Mouse (Mus musculus) gastrocnemius, adult 8-10 months (tissue): ENCODE results near the gene 2610528J11Rik. TPM values are rescaled to one million over a fixed set of nuclear protein-coding genes. Genes with fewer than 3 reads are reported as not detected.
"Not testable (repeated sequence)": the region's sequence is repeated elsewhere in the genome, so short reads cannot be mapped to it uniquely, and the experiment has no call there.

Experiments
- DNase-seq, 2 experiments: peaks; one replicate each; pipeline ENCODE4 v3.0.0; 2022; ENCODE audit warnings: low spot score in 2 of 2
- total RNA-seq, 4 experiments: library from RNA; stranded (reverse); gene quantifications; 2 replicates each; pipeline ENCODE4 v1.2.4; 2022

2610528J11Rik gene
- not detected for total RNA-seq

- no peak for DNase-seq
These were observed at the start of gene 2610528J11Rik for GRCm38 (mm10) chr4:118526408-118527334. 2610528J11Rik (plus strand) TSS chr4:118526999.

- peak in 1 of 2 experiments; percentile 9 for DNase-seq
These were observed 37.1 kb upstream of the 2610528J11Rik start, which contains the start of gene Tie1 for GRCm38 (mm10) chr4:118489717-118490132. Tie1 (minus strand) TSS chr4:118490061.

GRCm38 (mm10) chr4:118490461-118490860 lies 36.3 kb upstream of the 2610528J11Rik start:
- no peak for DNase-seq

- DNase-seq, result no peak
These were observed 26.6 kb upstream of the 2610528J11Rik start for GRCm38 (mm10) chr4:118500171-118500724.

- no peak for DNase-seq
These were observed 26.0 kb upstream of the 2610528J11Rik start for GRCm38 (mm10) chr4:118500792-118501191.

- DNase-seq, result no peak
These were observed 21.2 kb upstream of the 2610528J11Rik start for GRCm38 (mm10) chr4:118505551-118505950.

- not testable (repeated sequence) for DNase-seq
These were observed 19.6 kb upstream of the 2610528J11Rik start for GRCm38 (mm10) chr4:118507171-118507570.

GRCm38 (mm10) chr4:118509050-118509449 lies 17.7 kb upstream of the 2610528J11Rik start:
- DNase-seq, result no peak

GRCm38 (mm10) chr4:118516699-118517496 lies 9.9 kb upstream of the 2610528J11Rik start:
- DNase-seq, result no peak

GRCm38 (mm10) chr4:118517497-118518146 lies 9.2 kb upstream of the 2610528J11Rik start:
- DNase-seq, result no peak

- no peak for DNase-seq
These were observed 8.6 kb upstream of the 2610528J11Rik start for GRCm38 (mm10) chr4:118518208-118518607.

GRCm38 (mm10) chr4:118522248-118522647 lies 4.6 kb upstream of the 2610528J11Rik start:
- DNase-seq, result no peak

- DNase-seq, result no peak
These were observed 2.8 kb upstream of the 2610528J11Rik start for GRCm38 (mm10) chr4:118523976-118524375.

GRCm38 (mm10) chr4:118525779-118526178 lies 1.0 kb upstream of the 2610528J11Rik start:
- DNase-seq, result no peak

- no peak for DNase-seq
These were observed 509 bp downstream of the 2610528J11Rik start for GRCm38 (mm10) chr4:118527335-118527681.

GRCm38 (mm10) chr4:118527720-118528119 lies 921 bp downstream of the 2610528J11Rik start:
- DNase-seq, result no peak

GRCm38 (mm10) chr4:118532663-118533062 lies 5.9 kb downstream of the 2610528J11Rik start:
- no peak for DNase-seq

GRCm38 (mm10) chr4:118533156-118533555 lies 6.4 kb downstream of the 2610528J11Rik start:
- DNase-seq, result no peak

- no peak for DNase-seq
These were observed 6.8 kb downstream of the 2610528J11Rik start for GRCm38 (mm10) chr4:118533605-118534004.

- DNase-seq, result no peak
These were observed 8.8 kb downstream of the 2610528J11Rik start for GRCm38 (mm10) chr4:118535610-118536009.

GRCm38 (mm10) chr4:118537801-118538200 lies 11.0 kb downstream of the 2610528J11Rik start:
- DNase-seq, result no peak
